Mouse (Mus musculus): ENCODE results near the gene Sdhaf3.

DNA sequence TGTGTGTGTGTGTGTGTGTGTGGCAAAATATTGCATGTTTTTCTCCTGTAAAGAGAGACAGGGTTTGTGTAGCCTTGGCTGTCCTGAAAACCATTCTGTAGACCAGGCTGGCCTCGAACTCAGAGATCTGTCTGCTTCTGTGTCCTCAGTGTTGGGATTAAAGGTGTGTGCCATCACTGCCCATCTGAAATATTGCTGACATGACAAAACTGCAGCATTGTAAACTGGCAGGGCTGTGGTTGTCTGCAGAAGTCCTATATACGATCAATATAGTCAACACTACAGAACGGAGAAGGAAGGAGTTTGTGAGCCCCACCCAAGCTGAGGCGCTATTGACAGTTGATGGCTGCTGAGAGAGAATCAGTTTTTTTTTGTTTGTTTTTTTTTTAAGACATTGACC is 38.5 kb upstream of the Sdhaf3 start:
- TF ChIP-seq POLR2A (IDR thresholded peaks at IDR 0.05; ENCODE audit: borderline replicate concordance, extremely low read depth, low read depth, low read length) (no peak), CTCF (IDR thresholded peaks at IDR 0.05; ENCODE audit: insufficient read depth, low read length) (no peak)
